Mouse (Mus musculus) stomach, embryonic 16.5 days (tissue): ENCODE measurements around the gene Sidt1. TPM values are rescaled to one million over a fixed set of nuclear protein-coding genes. Genes with fewer than 3 reads are reported as not detected.

ENCODE experiments used
- ATAC-seq: fragments of 200-750 bp; cut with Nextera tagmentation; 2 replicates; pipeline ENCODE4 v1.8.0; 2017; ENCODE audit warnings: moderate number of reproducible peaks, moderate TSS enrichment; ENCODE audit not compliant: insufficient read depth, low FRiP score
- H3K27ac ChIP-seq: fragments of 300-500 bp; sonication (generic); 2 replicates; pipeline ENCODE4 v1.5.1; 2014; ENCODE audit warnings: low read length
- H3K27me3 ChIP-seq: fragments of 300-500 bp; sonication (generic); 2 replicates; pipeline ENCODE4 v1.6.1; 2014; ENCODE audit warnings: low read length, control low read depth, mixed read lengths; ENCODE audit not compliant: control insufficient read depth, insufficient read depth
- H3K36me3 ChIP-seq: fragments of 300-500 bp; sonication (generic); 2 replicates; pipeline ENCODE4 v1.6.1; 2014; ENCODE audit warnings: low read length; ENCODE audit not compliant: control insufficient read depth, insufficient read depth
- H3K4me1 ChIP-seq: fragments of 300-500 bp; sonication (generic); 2 replicates; pipeline ENCODE4 v1.6.1; 2014; ENCODE audit warnings: low read length, control low read depth, mixed read lengths; ENCODE audit not compliant: control insufficient read depth, insufficient read depth
- H3K4me2 ChIP-seq: fragments of 300-500 bp; sonication (generic); 2 replicates; pipeline ENCODE4 v1.6.1; 2014; ENCODE audit warnings: low read depth, low read length, mixed read lengths
- H3K4me3 ChIP-seq: fragments of 300-500 bp; sonication (generic); replicated peaks from 2 replicates; pipeline ENCODE4 v1.5.1; 2014; ENCODE audit warnings: mild to moderate bottlenecking, low read length
- H3K9ac ChIP-seq: fragments of 300-500 bp; sonication (generic); 2 replicates; pipeline ENCODE4 v1.6.1; 2014; ENCODE audit warnings: low read length
- H3K9me3 ChIP-seq: fragments of 300-500 bp; sonication (generic); replicated peaks from 2 replicates; pipeline ENCODE4 v1.6.1; 2016; ENCODE audit warnings: low read length, control low read depth; ENCODE audit not compliant: control insufficient read depth
- WGBS: fragments of 180-500 bp; shearing (Covaris S2); extraction: QIAGEN DNeasy Blood & Tissue Kit; methylation state at CpG from one replicate; pipeline ENCODE4 v1.1.7; 2014; 5-methylcytosine and 5-hydroxymethylcytosine counted together
- polyA plus RNA-seq: library from polyadenylated mRNA; unstranded; fragments of >200 nt; fragmentation: Nextera tagmentation; extraction: Ambion mirVana; gene quantifications from 2 replicates; pipeline ENCODE4 v1.2.1, GENCODE M21; 2015

Gene Sidt1
- polyA plus RNA-seq, 1 experiment from 2014 or later: 6.8 TPM

- no peak overlapping the region for H3K9ac ChIP-seq
- ATAC-seq: no peak
- peaks cover 9% of the 10 kb centered on the region; the same call in 1 of the 2 replicates for H3K4me1 ChIP-seq
- 73% methylated on average over 4 of the region's 4 CpGs for WGBS
- no peaks in the 10 kb centered on the region for H3K9me3 ChIP-seq
- H3K27me3 ChIP-seq: no peaks in the 10 kb centered on the region
- no peak overlapping the region for H3K27ac ChIP-seq
- H3K4me3 ChIP-seq: no peak overlapping the region
- H3K4me2 ChIP-seq: no peak overlapping the region
- no peaks in the 10 kb centered on the region for H3K36me3 ChIP-seq
Measured at GRCm38 (mm10) chr16:44349801-44350397, 16.9 kb upstream of the Sidt1 start.

GRCm38 (mm10) chr16:44347071-44347901 lies 14.3 kb upstream of the Sidt1 start, which contains the start of gene Spice1:
Spice1 (plus strand) TSS chr16:44347121.
- under 1% methylated on average over 66 of the region's 67 CpGs for WGBS
- no peaks in the 10 kb centered on the region for H3K9me3 ChIP-seq
- peak; percentile 98 for ATAC-seq

GRCm38 (mm10) chr16:44337541-44337940 lies 4.5 kb upstream of the Sidt1 start:
- Histone ChIP-seq H3K27me3 (no peaks in the 10 kb centered on the region), H3K9me3 (no peaks in the 10 kb centered on the region), H3K4me1 (no peaks in the 10 kb centered on the region), H3K27ac (no peak overlapping the region), H3K9ac (no peak overlapping the region), H3K4me2 (no peak overlapping the region), H3K36me3 (no peaks in the 10 kb centered on the region), H3K4me3 (no peak overlapping the region)
- no peak for ATAC-seq

More at GRCm38 (mm10) chr16:44347071-44347901, 14.3 kb upstream of the Sidt1 start, which contains the start of gene Spice1:
- Histone ChIP-seq H3K36me3 (no peaks in the 10 kb centered on the region), H3K4me1 (peaks cover 9% of the 10 kb centered on the region; the same call in 1 of the 2 replicates), H3K4me2 (peak within 1 kb of the TSS; percentile 85), H3K27ac (peak within 1 kb of the TSS; percentile 83), H3K4me3 (peak within 1 kb of the TSS; percentile 57), H3K27me3 (no peaks in the 10 kb centered on the region), H3K9ac (peak within 1 kb of the TSS; percentile 72)

GRCm38 (mm10) chr16:44331995-44332860 lies 768 bp downstream of the Sidt1 start:
- H3K36me3 ChIP-seq: no peaks in the 10 kb centered on the region
- peak overlapping the region; percentile 77 for H3K27ac ChIP-seq
- ATAC-seq: 0 out of 2 replicates have a peak, but pooled peaks have one; percentile 19
- under 1% methylated on average over 60 of the region's 60 CpGs for WGBS
- peak overlapping the region; percentile 95 for H3K4me2 ChIP-seq
- peak overlapping the region; percentile 75 for H3K9ac ChIP-seq
- 0 out of 2 replicates have a peak, but pooled peaks cover 2% of the 10 kb centered on the region for H3K4me1 ChIP-seq
- peak overlapping the region; percentile 61 for H3K4me3 ChIP-seq
- no peaks in the 10 kb centered on the region for H3K9me3 ChIP-seq
- no peaks in the 10 kb centered on the region for H3K27me3 ChIP-seq

- no peaks in the 10 kb centered on the region for H3K36me3 ChIP-seq
- peak overlapping the region; percentile 61 for H3K4me3 ChIP-seq
- 0 out of 2 replicates have a peak, but pooled peaks cover 2% of the 10 kb centered on the region for H3K4me1 ChIP-seq
- no peaks in the 10 kb centered on the region for H3K9me3 ChIP-seq
- no peak overlapping the region for H3K27ac ChIP-seq
- no peak for ATAC-seq
- no peaks in the 10 kb centered on the region for H3K27me3 ChIP-seq
- H3K4me2 ChIP-seq: peak overlapping the region; percentile 95
- H3K9ac ChIP-seq: peak overlapping the region; percentile 75
- WGBS: 17% methylated on average over 6 of the region's 6 CpGs
Measured at GRCm38 (mm10) chr16:44331671-44331994, 1.4 kb downstream of the Sidt1 start.

- no peak for ATAC-seq
- Histone ChIP-seq H3K4me2 (peak overlapping the region; percentile 95), H3K36me3 (no peaks in the 10 kb centered on the region), H3K27me3 (no peaks in the 10 kb centered on the region), H3K9ac (no peak overlapping the region), H3K4me3 (peak overlapping the region; percentile 61; the same call in 1 of the 2 replicates), H3K4me1 (0 out of 2 replicates have a peak, but pooled peaks cover 2% of the 10 kb centered on the region), H3K9me3 (no peaks in the 10 kb centered on the region), H3K27ac (no peak overlapping the region)
- WGBS: 41% methylated on average over 9 of the region's 9 CpGs
Measured at GRCm38 (mm10) chr16:44331154-44331553, 1.8 kb downstream of the Sidt1 start.

- H3K4me1 ChIP-seq: 0 out of 2 replicates have a peak, but pooled peaks cover 2% of the 10 kb centered on the region
- H3K36me3 ChIP-seq: no peaks in the 10 kb centered on the region
- no peak overlapping the region for H3K27ac ChIP-seq
- H3K9me3 ChIP-seq: no peaks in the 10 kb centered on the region
- no peaks in the 10 kb centered on the region for H3K27me3 ChIP-seq
- ATAC-seq: no peak
- H3K4me3 ChIP-seq: no peak overlapping the region
- WGBS: 81% methylated on average over 9 of the region's 9 CpGs
- no peak overlapping the region for H3K9ac ChIP-seq
- H3K4me2 ChIP-seq: no peak overlapping the region
Measured at GRCm38 (mm10) chr16:44330657-44331056, 2.3 kb downstream of the Sidt1 start.

- Histone ChIP-seq H3K9ac (no peak overlapping the region), H3K9me3 (no peaks in the 10 kb centered on the region), H3K4me2 (no peak overlapping the region), H3K4me1 (0 out of 2 replicates have a peak, but pooled peaks cover 2% of the 10 kb centered on the region), H3K27ac (peak overlapping the region; percentile 72), H3K36me3 (no peaks in the 10 kb centered on the region), H3K27me3 (no peaks in the 10 kb centered on the region), H3K4me3 (no peak overlapping the region)
- WGBS: 49% methylated on average over 4 of the region's 4 CpGs
- peak; percentile 76; the same call in 1 of the 2 replicates for ATAC-seq
Measured at GRCm38 (mm10) chr16:44328644-44329043, 4.4 kb downstream of the Sidt1 start.
